Mouse (Mus musculus) G1E (cell line): Measurements from ENCODE around the gene Il22ra1.

Experiments
- CTCF ChIP-seq: IDR thresholded peaks from 2 replicates; pipeline ENCODE4 v1.5.1; 2012; ENCODE audit warnings: low read depth, low read length, inconsistent platforms, mixed read lengths
- GATA1 ChIP-seq: IDR thresholded peaks from 2 replicates; pipeline ENCODE4 v1.6.1; 2012; ENCODE audit warnings: borderline replicate concordance, low read length, inconsistent platforms, mixed read lengths
- GATA2 ChIP-seq: IDR thresholded peaks from 2 replicates; pipeline ENCODE4 v1.6.1; 2012; ENCODE audit warnings: low read depth, low read length, inconsistent platforms, borderline replicate concordance
- POLR2AphosphoS5 ChIP-seq: IDR thresholded peaks from 2 replicates; pipeline ENCODE4 v1.6.1; 2012; ENCODE audit warnings: low read depth, low read length, inconsistent platforms; ENCODE audit not compliant: insufficient replicate concordance

GRCm38 (mm10) chr4:135787271-135787670 is 59.3 kb downstream of the Il22ra1 start:
- TF ChIP-seq CTCF (no peak), GATA1 (no peak), GATA2 (no peak), POLR2AphosphoS5 (no peak)
